Mouse (Mus musculus) natural killer cell, adult 2 months (primary cell): ENCODE measurements at regions not wholly inside any gene's neighbourhood (a gene's known extent, or its start where the extent isn't known, plus 50 kb on each side); places are given as distances from the start of the nearest gene placed in this dataset.

Experiments
- DNase-seq, 2 experiments: peaks; one replicate each; pipeline ENCODE4 v3.0.0; 2022; ENCODE audit warnings: low spot score in 2 of 2

GRCm38 (mm10) chr15:27270203-27270602, 196.3 kb upstream of the Ank start:
- no peak for DNase-seq

GRCm38 (mm10) chr15:27282279-27282678, 184.2 kb upstream of the Ank start:
- no peak for DNase-seq

- DNase-seq = no peak
Measured at GRCm38 (mm10) chr15:27303856-27304255, 162.6 kb upstream of the Ank start.

GRCm38 (mm10) chr15:27304256-27304655, 162.2 kb upstream of the Ank start:
- DNase-seq = no peak

- DNase-seq = no peak
Measured at GRCm38 (mm10) chr15:27305035-27305434, 161.4 kb upstream of the Ank start.

- DNase-seq = no peak
Measured at GRCm38 (mm10) chr15:27308639-27309038, 157.8 kb upstream of the Ank start.

GRCm38 (mm10) chr15:27315964-27316745, 150.3 kb upstream of the Ank start:
- DNase-seq = no peak

GRCm38 (mm10) chr15:27316746-27317129, 149.7 kb upstream of the Ank start:
- DNase-seq = no peak

GRCm38 (mm10) chr15:27321915-27322665, 144.4 kb upstream of the Ank start:
- DNase-seq = no peak

GRCm38 (mm10) chr15:27325847-27326548, 140.5 kb upstream of the Ank start:
- DNase-seq = peak; percentile 23 to 59

GRCm38 (mm10) chr15:27326549-27326876, 140.0 kb upstream of the Ank start:
- no peak for DNase-seq

- no peak for DNase-seq
Measured at GRCm38 (mm10) chr15:27327744-27328143, 138.7 kb upstream of the Ank start.

GRCm38 (mm10) chr15:27328441-27328840, 138.0 kb upstream of the Ank start:
- no peak for DNase-seq

GRCm38 (mm10) chr15:27340070-27340469, 126.4 kb upstream of the Ank start:
- no peak for DNase-seq

- no peak for DNase-seq
Measured at GRCm38 (mm10) chr15:27341518-27341976, 124.9 kb upstream of the Ank start.

- DNase-seq = no peak
Measured at GRCm38 (mm10) chr15:27358441-27358840, 108.0 kb upstream of the Ank start.

GRCm38 (mm10) chr15:27359271-27359670, 107.2 kb upstream of the Ank start:
- no peak for DNase-seq

- no peak for DNase-seq
Measured at GRCm38 (mm10) chr15:27374517-27374916, 92.0 kb upstream of the Ank start.

- no peak for DNase-seq
Measured at GRCm38 (mm10) chr15:27378601-27379094, 87.8 kb upstream of the Ank start.

GRCm38 (mm10) chr15:27380436-27380945, 86.0 kb upstream of the Ank start:
- DNase-seq = no peak

GRCm38 (mm10) chr15:27381565-27381964, 84.9 kb upstream of the Ank start:
- no peak for DNase-seq

- no peak for DNase-seq
Measured at GRCm38 (mm10) chr15:27390567-27390966, 75.9 kb upstream of the Ank start.
